25 mouse cellular contexts compared by ENCODE assay signal in genomic region chr14:58567472-58567871, GRCm38 (mm10).
"Had no signal": no experiment of that assay in that cellular context is flagged by ENCODE, and none has a peak within 500 bp of the region (broad histone marks: within the 10 kb centered on the region; RNA-seq: fewer than 3 reads in every experiment).

No protein-coding gene starts in this region.

- H3K27me3 ChIP-seq: embryonic facial prominence, embryonic 12.5 days; embryonic facial prominence, embryonic 13.5 days; embryonic facial prominence, embryonic 15.5 days; forebrain, embryonic 12.5 days; forebrain, embryonic 13.5 days; forebrain, embryonic 15.5 days had no signal

- DNase-seq: cerebellum, adult 9-10 months; cerebellum, adult 9-11 months; cerebellum, postnatal 10 days; cerebellum, postnatal 14 days; cerebellum, postnatal 25 days; cerebellum, postnatal 36 days; embryo, embryonic 11 days; forebrain, postnatal 0 days; gastrocnemius, adult 2 months; gastrocnemius, postnatal 10 days; gastrocnemius, postnatal 14 days; gastrocnemius, postnatal 25 days; gastrocnemius, postnatal 36 days; heart, adult 11 months; heart, adult 18-20 months; heart, adult 2 months had no signal

- H3K27ac ChIP-seq: embryonic facial prominence, embryonic 10.5 days; embryonic facial prominence, embryonic 12.5 days; embryonic facial prominence, embryonic 13.5 days; embryonic facial prominence, embryonic 15.5 days; forebrain, embryonic 10.5 days; forebrain, embryonic 12.5 days; forebrain, embryonic 13.5 days; forebrain, embryonic 15.5 days; gastrocnemius, adult 2 months; heart, adult 2 months had no signal

- H3K4me3 ChIP-seq: embryonic facial prominence, embryonic 10.5 days; embryonic facial prominence, embryonic 12.5 days; embryonic facial prominence, embryonic 13.5 days; embryonic facial prominence, embryonic 15.5 days; erythroblast, embryonic 14.5 days; forebrain, embryonic 10.5 days; forebrain, embryonic 12.5 days; forebrain, embryonic 13.5 days; forebrain, embryonic 15.5 days; gastrocnemius, adult 2 months; heart, adult 2 months had no signal

- H3K4me1 ChIP-seq: embryonic facial prominence, embryonic 10.5 days; embryonic facial prominence, embryonic 12.5 days; embryonic facial prominence, embryonic 13.5 days; embryonic facial prominence, embryonic 15.5 days; forebrain, embryonic 10.5 days; forebrain, embryonic 12.5 days; forebrain, embryonic 13.5 days; forebrain, embryonic 15.5 days had no signal

- H3K9ac ChIP-seq: embryonic facial prominence, embryonic 12.5 days; embryonic facial prominence, embryonic 13.5 days; embryonic facial prominence, embryonic 15.5 days; forebrain, embryonic 12.5 days; forebrain, embryonic 13.5 days; forebrain, embryonic 15.5 days; forebrain, postnatal 0 days had no signal

- H3K9me3 ChIP-seq: embryonic facial prominence, embryonic 10.5 days; embryonic facial prominence, embryonic 12.5 days; embryonic facial prominence, embryonic 13.5 days; embryonic facial prominence, embryonic 15.5 days; forebrain, embryonic 10.5 days; forebrain, embryonic 12.5 days; forebrain, embryonic 13.5 days; forebrain, embryonic 15.5 days had no signal

- H3K4me2 ChIP-seq: embryonic facial prominence, embryonic 12.5 days; embryonic facial prominence, embryonic 13.5 days; embryonic facial prominence, embryonic 15.5 days; forebrain, embryonic 12.5 days; forebrain, embryonic 13.5 days; forebrain, embryonic 15.5 days had no signal

- H3K36me3 ChIP-seq: embryonic facial prominence, embryonic 10.5 days; embryonic facial prominence, embryonic 12.5 days; embryonic facial prominence, embryonic 13.5 days; embryonic facial prominence, embryonic 15.5 days; forebrain, embryonic 10.5 days; forebrain, embryonic 12.5 days; forebrain, embryonic 15.5 days had no signal
